Mouse (Mus musculus): ENCODE data around the gene Tlr7.
"Not testable (repeated sequence)": the region's sequence is repeated elsewhere in the genome, so short reads cannot be mapped to it uniquely, and the experiment has no call there.

The Tlr7 gene

DNA sequence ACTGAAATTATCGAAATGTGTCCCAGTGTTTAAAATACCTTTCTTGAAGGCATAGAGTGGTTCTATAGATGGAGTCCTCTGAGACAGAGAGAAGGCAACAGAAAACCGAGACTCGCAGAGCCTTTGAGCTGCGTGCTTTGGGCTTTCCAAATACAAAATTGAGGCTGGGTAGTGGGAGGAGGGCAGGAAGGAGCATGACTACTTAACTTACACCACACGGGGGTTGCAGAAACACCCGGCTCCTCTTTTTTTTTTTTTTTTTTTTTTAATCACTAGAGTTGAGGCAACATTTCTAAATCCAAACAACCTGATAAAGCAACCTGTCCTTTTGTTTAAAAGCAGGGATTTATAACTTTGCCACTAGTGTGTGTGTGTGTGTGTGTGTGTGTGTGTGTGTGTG is at the start of gene Tlr7:
TSS of gene Tlr7 (minus strand) at position 160 of the 400 bp plus-strand sequence.
- no peak for DNase-seq (ENCODE audit: low read depth, low spot score)

DNA sequence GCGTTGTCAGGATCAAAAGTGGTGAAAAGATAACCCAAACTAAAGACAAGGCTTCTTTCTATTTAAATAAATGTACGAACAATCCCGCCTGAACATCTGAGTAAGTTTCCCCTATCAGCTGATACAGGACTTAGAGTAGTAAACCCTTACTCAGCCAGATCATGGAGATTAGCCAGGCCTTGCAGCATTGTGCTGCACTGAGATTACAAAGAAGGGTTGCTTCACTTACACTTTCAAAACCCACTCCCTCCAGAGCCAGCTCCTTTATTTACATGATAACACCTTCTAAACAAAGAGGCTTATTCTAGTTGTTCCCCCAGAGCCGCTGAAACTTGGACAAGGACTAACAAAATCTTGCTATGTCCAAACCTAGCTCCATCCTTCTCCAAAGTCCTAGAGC is 49.7 kb upstream of the Tlr7 start:
- DNase-seq (ENCODE audit: low read depth, low spot score) = no peak

DNA sequence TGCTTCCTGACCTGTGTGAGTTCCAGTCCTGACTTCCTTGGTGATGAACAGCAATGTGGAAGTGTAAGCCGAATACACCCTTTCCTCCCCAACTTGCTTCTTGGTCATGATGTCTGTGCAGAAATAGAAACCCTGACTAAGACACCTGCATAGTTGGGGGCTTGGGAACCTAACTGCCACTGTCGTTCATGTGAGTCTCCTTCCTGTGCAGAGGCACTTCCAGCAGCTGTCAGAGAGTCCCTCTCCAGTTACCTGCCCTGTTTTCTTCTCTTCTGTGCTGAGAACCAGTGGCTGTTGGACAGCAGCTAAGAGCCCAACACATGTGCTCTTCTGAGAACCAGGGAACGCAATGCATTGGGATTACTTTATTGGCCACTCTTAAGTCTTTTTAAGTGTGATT is 30.9 kb upstream of the Tlr7 start:
- not testable (repeated sequence) for DNase-seq (ENCODE audit: low read depth, low spot score)

DNA sequence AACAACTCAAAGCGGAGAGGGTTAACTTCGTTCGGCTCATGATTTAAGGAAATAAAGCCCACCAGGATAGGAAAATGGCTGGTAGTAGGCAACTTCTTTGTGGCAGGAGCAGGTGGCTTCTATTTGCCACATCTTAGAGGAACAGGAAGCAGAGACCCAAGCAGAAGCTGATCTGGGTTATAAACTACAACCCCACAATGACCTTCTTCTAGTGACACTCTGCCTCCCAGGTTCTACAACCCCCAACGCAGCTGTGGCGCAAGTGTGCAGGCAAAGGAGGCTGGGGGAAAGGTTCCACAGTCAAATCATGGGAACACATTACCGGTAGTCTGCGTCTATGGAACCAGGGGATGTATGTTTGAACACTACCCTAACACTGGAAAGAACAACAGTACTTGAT is 29.3 kb upstream of the Tlr7 start:
- DNase-seq (ENCODE audit: low read depth, low spot score) = no peak

DNA sequence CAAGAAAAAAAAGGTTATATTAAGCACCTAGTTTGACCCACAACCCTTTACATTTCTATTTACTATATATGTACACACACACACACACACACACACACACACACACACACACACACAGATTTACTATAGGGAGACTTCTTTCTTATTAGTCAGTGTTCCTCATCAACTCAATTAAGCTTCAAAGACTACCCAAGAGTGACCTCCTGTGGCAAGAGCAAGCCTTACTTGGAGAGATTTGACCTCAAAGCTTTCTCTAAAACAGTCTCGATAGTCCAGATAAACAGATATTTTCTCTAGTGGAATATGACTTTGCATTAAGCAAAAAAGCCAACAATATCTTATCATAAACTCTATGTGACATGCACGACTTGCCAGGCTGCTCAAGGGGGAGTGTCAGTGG is 27.1 kb upstream of the Tlr7 start:
- no peak for DNase-seq (ENCODE audit: low read depth, low spot score)

DNA sequence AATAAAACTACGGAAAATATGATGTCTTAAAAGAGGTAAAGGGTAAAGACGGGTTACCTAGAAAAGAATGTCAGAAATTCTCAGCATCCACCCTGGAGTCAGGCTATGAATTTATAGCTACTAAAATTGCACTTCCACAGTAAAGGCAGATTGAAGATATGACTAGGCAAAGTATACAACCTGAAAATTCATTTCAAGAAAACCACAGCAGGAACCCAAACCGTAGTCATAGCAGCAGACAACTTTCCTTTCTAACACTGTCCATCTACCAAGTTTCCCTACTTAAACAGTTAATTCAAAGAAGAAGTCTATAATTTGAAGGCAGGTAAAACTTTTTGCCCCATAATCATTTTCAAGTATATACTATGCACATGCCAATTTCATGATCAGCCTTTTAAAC is 25.6 kb upstream of the Tlr7 start:
- no peak for DNase-seq (ENCODE audit: low read depth, low spot score)

DNA sequence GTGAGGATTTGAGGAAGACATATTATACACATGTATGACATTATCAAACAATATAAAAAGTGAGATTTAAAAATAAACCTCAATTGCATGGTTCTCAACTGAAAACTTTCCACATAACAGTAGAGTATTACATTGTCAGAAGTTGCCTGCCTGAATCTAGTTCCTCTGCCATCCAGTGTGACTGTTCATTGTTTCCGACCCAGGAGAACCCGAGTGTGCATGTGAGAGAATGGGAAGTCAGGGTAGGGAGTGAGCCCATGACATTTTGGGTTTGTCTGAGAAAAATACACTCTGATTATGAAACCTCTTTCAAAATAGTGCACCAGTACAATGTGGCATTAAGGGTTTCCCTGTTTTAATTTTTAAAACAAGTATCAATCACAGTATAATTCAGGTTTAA is 23.3 kb upstream of the Tlr7 start:
- no peak for DNase-seq (ENCODE audit: low read depth, low spot score)

DNA sequence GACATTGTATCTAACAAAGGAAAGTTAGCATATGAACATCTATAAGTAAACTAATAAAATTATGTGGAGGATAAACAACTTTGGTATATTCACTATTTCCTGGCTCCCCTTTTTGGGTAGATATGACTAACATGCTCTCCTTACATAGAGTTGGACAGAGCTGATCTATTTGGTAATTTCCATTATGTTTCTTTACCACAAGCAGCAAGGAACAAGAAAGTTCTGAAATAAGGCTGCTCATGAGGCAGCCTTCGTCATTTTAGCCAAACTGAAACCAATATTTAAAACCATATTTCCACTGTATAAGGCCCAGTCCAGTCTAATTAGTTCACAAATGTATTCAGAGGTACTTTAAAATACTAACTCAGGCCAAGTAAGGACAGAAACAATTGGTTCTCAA is 16.1 kb upstream of the Tlr7 start:
- DNase-seq (ENCODE audit: low read depth, low spot score) = no peak

DNA sequence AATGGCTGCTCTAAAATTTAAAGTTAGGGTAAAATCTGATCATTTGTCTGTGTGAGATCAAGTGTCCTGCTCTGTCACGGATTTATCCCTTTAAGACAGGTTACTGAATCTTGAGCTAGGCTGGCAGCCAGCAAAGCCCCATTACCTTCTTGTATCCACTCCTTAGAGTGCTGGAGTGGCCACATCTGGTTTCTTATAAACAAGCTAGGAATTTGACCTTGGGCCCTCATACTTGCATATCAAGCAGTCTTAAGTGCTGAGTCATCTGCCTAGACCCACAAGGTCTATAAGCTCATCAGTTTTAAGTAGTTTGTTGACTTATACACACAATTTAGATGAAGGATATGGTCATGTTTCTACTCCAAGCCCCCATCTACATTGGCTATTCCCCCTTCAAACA is 14.0 kb upstream of the Tlr7 start:
- no peak for DNase-seq (ENCODE audit: low read depth, low spot score)

DNA sequence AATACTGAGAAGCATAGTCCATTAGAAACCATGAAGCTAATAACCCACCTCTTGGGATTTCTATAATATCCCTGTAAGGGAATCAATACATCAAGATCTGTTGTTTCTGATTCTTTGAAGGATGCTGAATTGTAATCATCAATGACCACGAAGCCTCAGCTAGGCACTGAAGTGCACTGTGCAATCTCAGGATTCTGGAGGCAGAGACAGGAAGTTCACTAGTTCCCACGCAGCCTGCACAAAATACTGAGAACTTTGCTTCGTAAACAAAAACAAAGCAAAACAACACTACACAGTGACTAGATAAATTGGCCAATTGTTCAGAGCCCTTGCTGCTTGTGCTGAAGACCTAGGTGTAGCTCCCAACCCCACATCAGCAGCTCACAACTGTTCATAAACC is 11.5 kb upstream of the Tlr7 start:
- DNase-seq (ENCODE audit: low read depth, low spot score) = no peak

DNA sequence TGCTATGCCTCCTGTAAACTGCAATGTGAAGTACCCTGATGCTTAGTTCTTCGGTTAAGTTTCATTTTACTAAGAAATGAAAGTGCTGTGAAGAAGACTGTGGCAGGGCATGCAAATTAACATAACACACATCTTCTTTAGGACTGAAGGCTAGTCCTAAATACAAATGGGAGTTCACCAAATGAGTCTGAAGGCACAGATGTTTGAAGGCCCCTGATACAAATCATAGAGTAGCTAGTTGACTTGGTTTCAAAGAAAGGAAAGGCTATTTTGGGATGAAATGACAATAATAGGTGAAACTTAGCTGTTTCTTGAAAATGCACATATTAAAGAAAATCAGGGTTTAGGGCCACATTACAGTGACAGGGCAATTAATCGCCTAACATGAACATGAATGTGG is 9.8 kb upstream of the Tlr7 start:
- no peak for DNase-seq (ENCODE audit: low read depth, low spot score)

DNA sequence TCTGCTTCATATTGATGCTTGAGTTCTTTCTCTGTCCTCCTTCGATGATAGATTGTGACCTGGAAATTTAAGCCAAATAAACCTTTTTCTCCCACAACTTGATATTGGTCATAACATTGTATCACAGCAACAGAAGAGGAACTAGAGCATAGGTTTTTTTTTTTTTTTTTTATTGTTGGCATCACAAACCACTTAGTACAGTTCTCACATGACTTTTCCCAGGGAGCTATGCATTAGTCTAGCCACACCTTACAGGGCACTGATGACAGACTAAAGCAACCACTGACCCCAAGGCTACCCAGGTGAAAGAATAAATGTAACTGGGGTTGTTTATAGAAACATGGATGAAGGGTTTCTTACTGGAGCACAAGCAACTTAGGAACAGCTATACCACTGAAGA is 7.6 kb upstream of the Tlr7 start:
- DNase-seq (ENCODE audit: low read depth, low spot score) = no peak

DNA sequence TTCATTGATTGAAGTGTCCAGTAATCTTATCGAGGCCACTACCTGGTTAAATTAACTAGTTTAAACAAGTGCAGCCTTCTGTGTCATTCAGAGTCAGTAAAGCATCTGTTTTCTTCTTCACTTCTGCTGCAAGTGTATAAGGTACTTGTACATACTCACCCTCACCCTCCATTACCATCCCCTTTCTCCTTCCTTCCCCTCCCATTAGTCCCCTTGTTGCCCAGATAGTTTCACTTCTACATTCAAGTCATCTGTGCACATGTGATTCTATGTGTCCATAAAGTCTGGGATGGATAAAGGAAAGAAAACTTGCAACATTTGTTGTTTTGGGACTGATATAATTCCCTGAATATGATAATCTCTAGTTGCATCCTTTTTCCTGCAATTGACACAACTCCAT is 4.2 kb upstream of the Tlr7 start:
- no peak for DNase-seq (ENCODE audit: low read depth, low spot score)

DNA sequence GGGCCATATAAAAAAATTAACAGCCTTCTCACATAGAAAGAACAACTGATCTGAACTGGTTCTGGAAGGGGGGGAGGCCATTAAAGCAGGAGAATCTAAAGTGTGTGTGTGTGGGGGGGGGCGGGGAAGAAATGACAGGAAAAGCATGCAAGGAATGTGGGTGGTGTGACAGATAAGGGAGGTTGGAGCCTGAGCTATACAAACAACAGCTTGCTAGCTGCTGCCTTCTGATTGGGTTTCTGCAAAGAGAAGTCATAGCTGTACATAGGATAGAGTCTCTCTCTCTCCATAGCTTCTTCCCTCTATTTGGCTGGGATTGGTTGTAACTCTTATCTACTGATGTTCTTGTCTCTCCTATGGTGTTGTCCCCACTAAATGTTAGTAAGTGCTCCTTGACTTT is 2.2 kb upstream of the Tlr7 start:
- DNase-seq (ENCODE audit: low read depth, low spot score) = no peak

DNA sequence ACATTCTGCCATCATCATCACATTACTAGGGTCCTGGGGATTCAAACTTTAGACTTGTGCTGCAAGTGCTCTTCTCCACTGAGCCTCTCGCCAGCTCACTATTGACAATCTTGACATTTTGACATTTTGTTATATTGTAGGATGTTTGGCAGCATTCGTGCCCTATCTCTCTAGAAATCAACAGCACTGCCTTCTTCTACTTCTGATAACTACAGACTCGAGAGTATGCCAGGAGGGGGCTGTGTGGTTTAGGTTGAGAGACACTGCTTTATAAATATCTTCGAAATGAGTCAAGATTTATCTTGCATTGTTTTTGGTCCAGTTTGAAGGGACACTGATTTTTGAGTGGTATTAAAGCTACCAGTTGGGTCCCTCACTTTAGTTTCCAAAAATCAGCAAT is 635 bp upstream of the Tlr7 start:
- DNase-seq (ENCODE audit: low read depth, low spot score) = no peak

DNA sequence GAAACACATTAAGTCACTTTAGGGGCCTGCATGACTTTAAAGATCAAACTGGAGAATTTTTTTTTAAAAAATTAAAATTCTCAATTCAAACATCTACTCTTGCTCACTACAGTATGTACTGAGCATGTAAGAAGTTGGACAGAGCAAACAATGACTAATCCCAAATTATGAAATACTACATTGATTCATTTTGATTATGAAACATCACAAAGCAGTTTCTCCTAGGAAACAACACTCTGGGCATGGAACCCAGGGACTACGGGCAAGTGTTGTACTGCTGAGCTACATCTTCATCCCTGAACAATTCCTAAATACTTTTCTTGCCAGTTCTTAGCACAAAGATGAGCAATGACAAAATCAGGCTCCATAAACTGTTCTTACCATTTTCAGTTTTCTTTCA is 738 bp downstream of the Tlr7 start:
- DNase-seq (ENCODE audit: low read depth, low spot score) = no peak

DNA sequence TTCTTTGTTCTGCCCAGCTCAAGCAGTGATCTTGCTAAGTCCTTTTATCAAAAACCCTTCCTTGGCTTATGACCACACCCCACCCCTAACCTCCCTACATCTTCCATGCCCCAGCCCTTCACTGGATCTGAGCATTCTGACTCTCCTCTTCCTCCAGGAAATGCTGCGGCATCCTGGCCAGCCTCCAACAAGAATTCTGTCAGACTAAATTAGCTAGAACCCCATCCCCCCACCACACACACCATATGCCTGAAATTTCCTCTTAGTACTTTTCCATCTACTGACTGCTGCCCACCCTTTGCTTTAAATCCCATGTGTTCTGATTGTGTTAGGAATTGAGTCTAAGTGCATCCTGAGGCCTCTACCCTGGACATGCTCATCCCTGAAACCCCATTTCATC is 1.3 kb downstream of the Tlr7 start:
- no peak for DNase-seq (ENCODE audit: low read depth, low spot score)

DNA sequence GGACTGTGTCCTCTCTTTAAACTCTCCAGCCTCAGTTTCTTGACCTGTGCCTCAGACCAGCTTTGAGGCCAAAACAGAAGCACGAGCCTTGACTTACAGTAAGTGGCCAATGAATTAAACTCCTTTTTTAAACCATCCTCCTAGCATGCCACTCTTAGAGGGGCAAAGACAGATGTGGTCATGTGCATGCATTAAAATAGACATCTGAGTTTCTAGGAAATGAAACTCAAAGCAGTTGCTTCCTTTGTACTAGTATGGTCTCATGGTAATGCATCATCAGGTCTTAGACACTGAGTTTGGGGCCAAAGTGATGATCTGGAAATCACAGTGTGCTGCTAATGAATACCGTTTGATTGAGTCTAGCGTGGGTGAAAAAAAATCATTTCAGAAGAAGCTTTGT is 1.8 kb downstream of the Tlr7 start:
- no peak for DNase-seq (ENCODE audit: low read depth, low spot score)

DNA sequence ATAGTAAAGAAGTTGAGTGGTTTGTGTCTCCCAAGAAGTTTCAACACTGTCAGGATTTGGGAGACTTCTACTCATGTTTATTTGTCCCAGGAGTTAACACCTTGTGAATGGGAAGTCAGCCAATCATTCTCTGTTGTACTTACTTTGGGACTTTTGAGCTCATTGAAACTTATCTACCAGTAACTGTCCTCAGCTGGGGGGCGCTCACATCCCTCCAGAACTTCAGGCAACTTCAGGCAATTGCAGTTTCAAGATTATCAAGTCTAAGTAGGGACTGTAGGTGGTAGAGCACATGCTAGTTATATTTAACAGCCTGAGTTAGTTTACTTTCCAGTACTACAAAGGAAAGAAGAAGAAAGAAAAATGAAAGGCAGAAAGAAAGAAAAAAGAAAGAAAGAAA is 6.6 kb downstream of the Tlr7 start:
- DNase-seq (ENCODE audit: low read depth, low spot score) = no peak

DNA sequence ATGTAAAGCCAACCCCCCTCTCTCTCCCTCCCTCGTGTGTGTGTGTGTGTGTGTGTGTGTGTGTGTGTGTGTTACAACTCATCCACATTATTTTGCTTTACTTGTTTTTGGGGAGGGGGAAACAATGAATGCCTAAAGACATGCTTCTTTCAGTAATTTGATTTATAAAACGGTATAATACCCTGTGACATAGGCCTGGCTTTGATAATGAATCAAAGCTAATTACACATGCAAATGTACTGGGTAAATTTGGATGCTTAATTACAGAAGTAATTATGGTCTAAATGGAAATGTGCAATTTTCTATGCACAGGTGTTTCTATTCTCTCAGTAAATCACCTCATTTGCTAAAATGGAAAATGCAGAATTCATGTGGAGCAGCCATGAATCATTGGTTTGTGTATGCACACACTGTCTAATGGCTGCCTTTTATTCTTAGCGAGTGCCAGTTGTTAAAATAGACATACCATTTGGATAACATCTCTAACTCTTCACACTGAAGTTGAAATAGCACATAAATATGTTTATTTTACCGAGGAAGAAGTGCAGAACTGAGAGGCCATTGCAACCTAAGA is 9.0 kb downstream of the Tlr7 start:
- DNase-seq (ENCODE audit: low read depth, low spot score) = no peak

DNA sequence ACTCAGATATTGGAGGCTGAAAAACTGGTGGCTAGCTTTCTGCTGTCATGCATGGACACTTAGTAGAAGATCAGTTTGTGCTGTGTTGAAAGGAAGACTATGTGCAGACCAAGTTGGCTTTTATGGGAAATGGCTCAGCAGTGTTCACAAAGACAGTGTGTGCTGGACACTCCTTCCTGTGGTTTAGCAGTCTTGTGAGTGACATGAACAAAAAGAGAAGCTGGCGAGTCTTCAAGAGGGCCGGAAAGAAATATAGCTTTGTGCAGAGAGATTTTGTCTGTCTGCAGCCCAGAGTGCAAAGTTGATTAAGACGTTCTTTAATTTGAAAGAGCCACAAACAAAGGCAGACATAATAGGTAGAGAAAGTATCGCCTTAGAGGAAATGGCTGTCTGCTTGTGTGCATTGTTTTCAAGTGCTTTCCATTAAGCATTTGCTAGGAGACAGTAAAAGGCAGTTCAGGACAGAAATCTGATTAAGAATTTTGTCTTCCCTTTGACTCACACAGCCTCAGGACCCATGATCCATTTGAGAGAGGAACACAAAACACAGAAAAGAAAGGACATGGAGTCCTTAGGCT is 11.4 kb downstream of the Tlr7 start:
- DNase-seq (ENCODE audit: low read depth, low spot score) = no peak

DNA sequence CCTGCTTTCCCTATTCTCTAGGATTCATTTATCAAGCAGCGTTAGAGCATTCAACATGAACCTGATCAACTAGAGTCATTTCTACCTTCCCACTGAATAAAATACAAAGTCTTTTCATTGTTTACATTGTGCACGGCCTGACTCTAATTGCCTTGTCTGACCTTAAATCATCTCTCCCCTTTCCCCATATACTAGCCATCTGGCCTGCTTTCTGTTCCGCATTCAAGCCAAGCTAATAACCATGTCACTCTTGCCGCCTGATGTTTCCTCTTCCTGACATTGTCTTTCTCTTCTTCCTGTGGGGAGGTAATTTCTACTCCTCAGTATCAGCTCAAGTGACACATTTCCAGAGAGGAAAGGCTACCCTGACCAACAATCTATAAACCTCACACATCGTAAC is 14.6 kb downstream of the Tlr7 start:
- no peak for DNase-seq (ENCODE audit: low read depth, low spot score)

DNA sequence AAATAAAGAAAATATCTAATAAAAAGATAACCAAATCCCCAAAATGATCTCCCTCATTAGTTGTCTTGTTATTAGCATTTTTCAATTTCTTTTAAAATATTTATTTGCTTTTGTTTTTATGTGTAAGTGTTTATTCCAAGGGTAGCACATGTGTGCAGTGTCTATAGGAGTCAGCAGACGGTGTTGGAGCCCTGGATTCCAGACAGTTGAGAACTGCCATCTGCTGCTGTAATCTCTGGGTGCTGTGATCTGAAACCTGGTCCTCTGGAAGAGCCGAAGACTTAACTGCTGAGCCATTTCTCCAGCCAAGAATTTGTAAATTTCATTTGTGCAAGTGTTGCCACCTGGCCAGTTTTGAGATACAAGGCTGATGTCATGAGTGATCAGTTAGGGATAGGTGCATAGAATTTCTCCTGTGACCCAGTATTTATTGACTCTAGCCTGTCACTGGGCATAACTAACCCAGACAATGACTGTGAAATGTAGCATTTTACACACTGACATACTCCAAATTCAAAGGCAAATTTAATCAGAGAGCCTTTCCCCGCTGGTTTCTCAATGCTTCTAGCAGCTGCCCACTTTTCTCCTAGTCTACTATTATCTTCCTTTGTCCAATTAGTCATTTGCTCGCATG is 15.1 kb downstream of the Tlr7 start:
- DNase-seq (ENCODE audit: low read depth, low spot score) = no peak

DNA sequence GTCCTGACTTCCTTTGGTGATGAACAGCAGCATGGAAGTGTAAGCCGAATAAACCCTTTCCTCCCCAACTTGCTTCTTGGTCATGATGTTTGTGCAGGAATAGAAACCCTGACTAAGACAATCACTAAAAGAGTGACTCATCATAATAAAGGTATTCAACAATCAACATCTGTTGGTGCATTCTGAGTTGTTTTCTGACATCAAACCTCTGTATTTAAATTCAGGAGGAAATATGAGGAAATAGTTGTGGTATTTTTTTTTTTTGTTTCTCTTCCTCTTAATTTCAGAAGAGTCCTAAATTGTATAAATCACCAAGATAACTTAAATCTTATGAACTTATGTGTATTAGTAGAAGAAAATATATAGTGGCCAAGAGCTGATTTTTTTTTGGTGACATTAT is 28.3 kb downstream of the Tlr7 start:
- not testable (repeated sequence) for DNase-seq (ENCODE audit: low read depth, low spot score)

All from embryo, embryonic 11.5 days (tissue).